Comparison of ENCODE assay signal across 10 mouse cellular contexts in genomic region chr4:132329835-132330354, GRCm38 (mm10). TPM values are rescaled to one million over a fixed set of nuclear protein-coding genes. Genes with fewer than 3 reads are reported as not detected.
A peak's percentile ranks its signal among the peaks of the same experiment; 100 is the strongest.
DNase-seq lines count a peak whose midpoint lies in the region; ATAC-seq and TF ChIP-seq lines count a peak whose summit lies in the region.
"Had no signal": no experiment of that assay in that cellular context is flagged by ENCODE, and none has a peak within 500 bp of the region (broad histone marks: within the 10 kb centered on the region; RNA-seq: fewer than 3 reads in every experiment).

No protein-coding gene starts in this region.

- H3K4me1 ChIP-seq in heart, embryonic 16.5 days (ENCODE audit: control insufficient read depth, insufficient read depth, low read length): no peaks in the 10 kb centered on the region; the same call in none of the 2 replicates
- H3K4me1 ChIP-seq in bone marrow macrophage, adult 2 months (ENCODE audit: control insufficient read depth, insufficient read depth, low read length): peaks cover 12% of the 10 kb centered on the region
- H3K4me1 ChIP-seq in hindbrain, embryonic 15.5 days (replicated peaks): peaks cover 19% of the 10 kb centered on the region
- H3K4me1 ChIP-seq in midbrain, embryonic 13.5 days (replicated peaks): peaks cover 17% of the 10 kb centered on the region

- no peaks in the 10 kb centered on the region for H3K9me3 ChIP-seq in heart, embryonic 16.5 days (replicated peaks; ENCODE audit: control insufficient read depth, low read length)
- no peaks in the 10 kb centered on the region for H3K9me3 ChIP-seq in hindbrain, embryonic 15.5 days
- H3K9me3 ChIP-seq in midbrain, embryonic 13.5 days: no peaks in the 10 kb centered on the region

- H3K36me3 ChIP-seq in heart, embryonic 16.5 days (ENCODE audit: control insufficient read depth, insufficient read depth): peaks cover 24% of the 10 kb centered on the region
- H3K36me3 ChIP-seq in hindbrain, embryonic 15.5 days: peaks cover 25% of the 10 kb centered on the region
- peaks cover 42% of the 10 kb centered on the region for H3K36me3 ChIP-seq in midbrain, embryonic 13.5 days

- 10% methylated on average over 10 of the region's 10 CpGs for WGBS in heart, embryonic 16.5 days
- WGBS in hindbrain, embryonic 15.5 days: 11% methylated on average over 10 of the region's 10 CpGs
- 8% methylated on average over 10 of the region's 10 CpGs for WGBS in midbrain, embryonic 13.5 days

- 0 out of 2 replicates have a peak, but pooled peaks have one; percentile 16 for ATAC-seq in heart, embryonic 16.5 days (replicated peaks; ENCODE audit: extremely low read depth, insufficient read depth, low FRiP score)
- ATAC-seq in hindbrain, embryonic 15.5 days (ENCODE audit: low FRiP score, low read depth): no peak
- ATAC-seq in midbrain, embryonic 13.5 days: peak; percentile 54

- DNase-seq in heart, adult 8-10 months (ENCODE audit: low spot score): no peak
- no peak for DNase-seq in spleen, postnatal 36 days (ENCODE audit: low spot score in 2 of 2)
- no peak for DNase-seq in embryo, embryonic 10 days (ENCODE audit: low spot score)
- no peak for DNase-seq in yolk sac, embryonic 10.5 days (ENCODE audit: low spot score)

- no peak for TF ChIP-seq POLR2A in bone marrow macrophage, adult 2 months (IDR thresholded peaks at IDR 0.05; ENCODE audit: borderline replicate concordance, low read depth, low read length)

- H3K9ac ChIP-seq in heart, embryonic 16.5 days (ENCODE audit: low read length): peak overlapping the region; percentile 91
- peak overlapping the region; percentile 93 for H3K9ac ChIP-seq in hindbrain, embryonic 15.5 days
- H3K9ac ChIP-seq in midbrain, embryonic 13.5 days (replicated peaks): peak overlapping the region; percentile 84

- H3K27me3 ChIP-seq in heart, embryonic 16.5 days (ENCODE audit: control insufficient read depth, insufficient read depth, low read length): no peaks in the 10 kb centered on the region
- H3K27me3 ChIP-seq in hindbrain, embryonic 15.5 days: no peaks in the 10 kb centered on the region
- H3K27me3 ChIP-seq in midbrain, embryonic 13.5 days: no peaks in the 10 kb centered on the region
- H3K27me3 ChIP-seq: Patski had no signal

- H3K27ac ChIP-seq in heart, embryonic 16.5 days (ENCODE audit: low read length): peak overlapping the region; percentile 93
- no peak overlapping the region for H3K27ac ChIP-seq in bone marrow macrophage, adult 2 months (ENCODE audit: insufficient read depth, low read depth, low read length)
- H3K27ac ChIP-seq in hindbrain, embryonic 15.5 days (replicated peaks): peak overlapping the region; percentile 80
- H3K27ac ChIP-seq in midbrain, embryonic 13.5 days: peak overlapping the region; percentile 74; the same call in 1 of the 2 replicates

- H3K4me3 ChIP-seq in heart, embryonic 16.5 days (ENCODE audit: low read length): peak overlapping the region; percentile 79
- peak overlapping the region; percentile 88 for H3K4me3 ChIP-seq in bone marrow macrophage, adult 2 months (ENCODE audit: insufficient read depth, low read length)
- peak overlapping the region; percentile 78 for H3K4me3 ChIP-seq in hindbrain, embryonic 15.5 days
- peak overlapping the region; percentile 66 for H3K4me3 ChIP-seq in midbrain, embryonic 13.5 days (replicated peaks)

- TF ChIP-seq CTCF in bone marrow macrophage, adult 2 months (IDR thresholded peaks at IDR 0.05; ENCODE audit: low read depth, low read length): no peak

- H3K4me2 ChIP-seq in heart, embryonic 16.5 days (ENCODE audit: low read depth, low read length): peak overlapping the region; percentile 65
- H3K4me2 ChIP-seq in hindbrain, embryonic 15.5 days: peak overlapping the region; percentile 82
- peak overlapping the region; percentile 69 for H3K4me2 ChIP-seq in midbrain, embryonic 13.5 days (replicated peaks)

RNA-seq across cellular contexts. Expression of gene Trnau1ap, which starts 0.6 kb away (rescaled TPM):
- polyA plus RNA-seq in heart, embryonic 16.5 days (2015; fragmentation: Nextera tagmentation; extraction: Ambion mirVana): 71.5 and 72.2 TPM in 2 replicates
- total RNA-seq in heart, adult 8-10 months (2022): 10 to 100 TPM; 21.2 to 29.1 (median 23.6) TPM
- 21.2 and 26.1 TPM in 2 replicates for polyA plus RNA-seq in bone marrow macrophage, adult 2 months (2012; ENCODE audit: insufficient read depth, insufficient read length, missing spikeins)
- 71.9 and 80.2 TPM in 2 replicates for polyA plus RNA-seq in hindbrain, embryonic 15.5 days (2015; fragmentation: Nextera tagmentation; extraction: Ambion mirVana)
- polyA plus RNA-seq in midbrain, embryonic 13.5 days (2015; fragmentation: Nextera tagmentation; extraction: Ambion mirVana): 78.6 and 83.6 TPM in 2 replicates

RNA-seq across cellular contexts. Expression of gene Rcc1, which starts 23.5 kb away (rescaled TPM):
- 41.7 and 44.4 TPM in 2 replicates for polyA plus RNA-seq in heart, embryonic 16.5 days (2015; fragmentation: Nextera tagmentation; extraction: Ambion mirVana)
- 1 to 10 TPM; 5.9 to 7.8 (median 7.4) TPM for total RNA-seq in heart, adult 8-10 months (2022)
- 19.5 and 19.8 TPM in 2 replicates for polyA plus RNA-seq in bone marrow macrophage, adult 2 months (2012; ENCODE audit: insufficient read depth, insufficient read length, missing spikeins)
- 35.4 and 40.3 TPM in 2 replicates for polyA plus RNA-seq in hindbrain, embryonic 15.5 days (2015; fragmentation: Nextera tagmentation; extraction: Ambion mirVana)
- 54.1 and 54.6 TPM in 2 replicates for polyA plus RNA-seq in midbrain, embryonic 13.5 days (2015; fragmentation: Nextera tagmentation; extraction: Ambion mirVana)

RNA-seq across cellular contexts. Expression of gene Rab42, which starts 26.7 kb away (rescaled TPM):
- polyA plus RNA-seq in heart, embryonic 16.5 days (2015; fragmentation: Nextera tagmentation; extraction: Ambion mirVana): 2.1 and 2.6 TPM in 2 replicates
- total RNA-seq in heart, adult 8-10 months (2022): 1 to 10 TPM in 2 of 4 experiments, under 1 TPM in 1, not detected in 1; 0.59 to 2.6 (median 1.7) TPM
- polyA plus RNA-seq in bone marrow macrophage, adult 2 months (2012; ENCODE audit: insufficient read depth, insufficient read length, missing spikeins): 1.5 TPM in 1 of 2 replicates, not detected in the other
- 3.1 and 3.4 TPM in 2 replicates for polyA plus RNA-seq in hindbrain, embryonic 15.5 days (2015; fragmentation: Nextera tagmentation; extraction: Ambion mirVana)
- polyA plus RNA-seq in midbrain, embryonic 13.5 days (2015; fragmentation: Nextera tagmentation; extraction: Ambion mirVana): 0.58 and 0.92 TPM in 2 replicates
- total RNA-seq: hematopoietic stem cell, adult 5-6 weeks had no signal
- polyA plus RNA-seq: Patski had no signal

RNA-seq across cellular contexts. Expression of gene Taf12, which starts 55.7 kb away (rescaled TPM):
- 30.0 and 35.3 TPM in 2 replicates for polyA plus RNA-seq in heart, embryonic 16.5 days (2015; fragmentation: Nextera tagmentation; extraction: Ambion mirVana)
- 10 to 100 TPM; 29.4 to 35.8 (median 33.0) TPM for total RNA-seq in heart, adult 8-10 months (2022)
- 33.6 and 38.5 TPM in 2 replicates for polyA plus RNA-seq in bone marrow macrophage, adult 2 months (2012; ENCODE audit: insufficient read depth, insufficient read length, missing spikeins)
- 41.8 and 42.3 TPM in 2 replicates for polyA plus RNA-seq in hindbrain, embryonic 15.5 days (2015; fragmentation: Nextera tagmentation; extraction: Ambion mirVana)
- polyA plus RNA-seq in midbrain, embryonic 13.5 days (2015; fragmentation: Nextera tagmentation; extraction: Ambion mirVana): 53.6 and 54.1 TPM in 2 replicates
